Comparison of ENCODE assay signal across 8 mouse cellular contexts in genomic region chr17:79543907-79544522, GRCm38 (mm10).
DNase-seq lines count a peak whose midpoint lies in the region; ATAC-seq and TF ChIP-seq lines count a peak whose summit lies in the region.
"Had no signal": no experiment of that assay in that cellular context is flagged by ENCODE, and none has a peak within 500 bp of the region (broad histone marks: within the 10 kb centered on the region; RNA-seq: fewer than 3 reads in every experiment).

No protein-coding gene starts in this region.

- peak; percentile 23 for DNase-seq in MEL-GATA-1-ER (ENCODE audit: extremely low read depth, low read depth)
- DNase-seq in adipocyte (ENCODE audit: low spot score): peak; percentile 97
- DNase-seq in fibroblast of lung, adult 2 months (ENCODE audit: low read depth): peak; percentile 58
- peak; percentile 83 for DNase-seq in heart, postnatal 4 days
- DNase-seq in embryo, embryonic 9.5 days (ENCODE audit: extremely low spot score): no peak

- H3K4me2 ChIP-seq in limb, embryonic 15.5 days: no peak overlapping the region
- H3K4me2 ChIP-seq: liver, embryonic 15.5 days had no signal

- no peak for TF ChIP-seq CTCF in small intestine, adult 2 months (IDR thresholded peaks at IDR 0.05; ENCODE audit: extremely low read depth, insufficient read length, insufficient replicate concordance, low read depth, low read length)

- peaks cover 15% of the 10 kb centered on the region for H3K4me1 ChIP-seq in limb, embryonic 15.5 days
- no peaks in the 10 kb centered on the region for H3K4me1 ChIP-seq in small intestine, adult 2 months (ENCODE audit: control insufficient read depth, insufficient read depth, insufficient read length, low read length)
- H3K4me1 ChIP-seq: liver, embryonic 15.5 days had no signal

- no peak overlapping the region for H3K9ac ChIP-seq in limb, embryonic 15.5 days
- H3K9ac ChIP-seq: liver, embryonic 15.5 days had no signal

- ATAC-seq in limb, embryonic 15.5 days (ENCODE audit: insufficient number of reproducible peaks, low FRiP score, low TSS enrichment, low read depth): no peak

- WGBS in limb, embryonic 15.5 days: 49% methylated on average over 7 of the region's 7 CpGs
- 41% methylated on average over 7 of the region's 7 CpGs for WGBS in small intestine, adult 2 months

- no peaks in the 10 kb centered on the region for H3K36me3 ChIP-seq in limb, embryonic 15.5 days
- H3K36me3 ChIP-seq in small intestine, adult 2 months (ENCODE audit: control insufficient read depth, insufficient read depth, low read length): no peaks in the 10 kb centered on the region
- H3K36me3 ChIP-seq: liver, embryonic 15.5 days had no signal

- peak overlapping the region; percentile 52; the same call in 1 of the 2 replicates for H3K27ac ChIP-seq in limb, embryonic 15.5 days
- H3K27ac ChIP-seq in small intestine, adult 2 months (ENCODE audit: insufficient read depth, low read depth, low read length): peak overlapping the region; percentile 39
- H3K27ac ChIP-seq: liver, embryonic 15.5 days had no signal

- H3K27me3 ChIP-seq in limb, embryonic 15.5 days: no peaks in the 10 kb centered on the region
- no peaks in the 10 kb centered on the region for H3K27me3 ChIP-seq in small intestine, adult 2 months (ENCODE audit: control insufficient read depth, insufficient read depth, low read length)
- H3K27me3 ChIP-seq: liver, embryonic 15.5 days had no signal

- H3K9me3 ChIP-seq in limb, embryonic 15.5 days: no peaks in the 10 kb centered on the region
- H3K9me3 ChIP-seq: liver, embryonic 15.5 days had no signal

- no peak overlapping the region for H3K4me3 ChIP-seq in limb, embryonic 15.5 days
- H3K4me3 ChIP-seq in small intestine, adult 2 months (ENCODE audit: low read depth, low read length): no peak overlapping the region
- H3K4me3 ChIP-seq: liver, embryonic 15.5 days had no signal

- no peak for TF ChIP-seq POLR2A in small intestine, adult 2 months (IDR thresholded peaks at IDR 0.05; ENCODE audit: low read depth, low read length)
